Mouse (Mus musculus) heart, adult 2 months (tissue): ENCODE results near the gene Isl1. TPM values are rescaled to one million over a fixed set of nuclear protein-coding genes. Genes with fewer than 3 reads are reported as not detected.

ENCODE experiments used
- DNase-seq, 2 experiments: peaks; one replicate each; pipeline ENCODE4 v3.0.0; 2021
- H3K27ac ChIP-seq: fragments of 200-600 bp; 2 replicates; pipeline ENCODE4 v1.8.1; 2022
- H3K27me3 ChIP-seq: fragments of 200-500 bp; 2 replicates; pipeline ENCODE4 v1.6.1; 2012; ENCODE audit warnings: mild to moderate bottlenecking, low read length, inconsistent platforms, mixed read lengths; ENCODE audit not compliant: control insufficient read depth, insufficient read depth
- H3K36me3 ChIP-seq: fragments of 200-500 bp; 2 replicates; pipeline ENCODE4 v1.6.1; 2012; ENCODE audit warnings: low read length, inconsistent platforms; ENCODE audit not compliant: control insufficient read depth, insufficient read depth
- H3K4me1 ChIP-seq: fragments of 200-500 bp; 2 replicates; pipeline ENCODE4 v1.6.1; 2011; ENCODE audit warnings: low read length; ENCODE audit not compliant: control insufficient read depth, insufficient read depth
- H3K4me3 ChIP-seq: fragments of 200-600 bp; 2 replicates; pipeline ENCODE4 v1.8.1; 2022
- H3K79me2 ChIP-seq: fragments of 200-500 bp; replicated peaks from 2 replicates; pipeline ENCODE4 v1.6.1; 2012; ENCODE audit warnings: mild to moderate bottlenecking, inconsistent platforms, low read length, moderate library complexity, mixed read lengths; ENCODE audit not compliant: control insufficient read depth, insufficient read depth
- H3K9ac ChIP-seq: fragments of 200-500 bp; 2 replicates; pipeline ENCODE4 v1.6.1; 2012; ENCODE audit warnings: low read depth, mild to moderate bottlenecking, control low read depth, inconsistent platforms, low read length, mixed read lengths
- CTCF ChIP-seq: fragments of 200-600 bp; IDR thresholded peaks from 2 replicates; pipeline ENCODE4 v1.8.1; 2022; ENCODE audit warnings: antibody characterized with exemption, mild to moderate bottlenecking, moderate library complexity
- EP300 ChIP-seq: fragments of 200-500 bp; IDR thresholded peaks from 2 replicates; pipeline ENCODE4 v1.6.1; 2011; ENCODE audit warnings: low read depth, low read length, control low read depth; ENCODE audit not compliant: insufficient read depth
- POLR2A ChIP-seq: fragments of 200-500 bp; IDR thresholded peaks from 2 replicates; pipeline ENCODE4 v1.6.1; 2011; ENCODE audit warnings: mild to moderate bottlenecking, low read depth, low read length, control low read depth; ENCODE audit not compliant: insufficient read depth
- WGBS: fragments of 180-500 bp; shearing (Covaris S2); methylation state at CpG from one replicate; pipeline ENCODE4 v1.1.7; 2018; 5-methylcytosine and 5-hydroxymethylcytosine counted together
- intact Hi-C: fragments of 180-260 bp; cut with DNase I; formaldehyde crosslinking; loops from one replicate; pipeline ENCODE4 v1.15.1; 2025
- polyA plus RNA-seq: library from polyadenylated mRNA; depleted of rRNA; stranded (reverse); fragments of >200 nt; gene quantifications from 2 replicates; pipeline ENCODE4 v1.2.3, GENCODE M21; 2012
- total RNA-seq, 2 experiments: library from RNA; stranded (reverse); gene quantifications; 2 replicates each; pipeline ENCODE4 v1.2.3; 2021

Isl1 gene
- total and polyA plus RNA-seq, 3 experiments = 0.20 TPM; not detected in 2

DNA sequence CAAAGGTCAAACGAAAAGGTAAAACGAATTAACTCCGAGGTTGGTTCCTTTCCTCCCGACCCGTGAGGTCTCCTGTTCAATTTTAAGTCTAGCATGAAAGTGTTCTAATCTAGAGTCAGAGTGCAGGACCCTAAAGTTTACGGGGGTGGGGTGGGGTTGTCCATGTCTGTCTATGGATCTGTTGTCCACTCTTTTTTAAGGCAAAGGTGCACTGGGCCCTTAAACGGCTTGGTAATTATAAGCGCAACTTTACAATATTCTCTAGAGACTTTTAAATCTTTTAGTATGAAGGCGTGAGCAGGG, 925 bp upstream of the Isl1 start:
- peaks cover 20% of the 10 kb centered on the region for H3K27me3 ChIP-seq
- H3K27ac ChIP-seq = no peak overlapping the region
- DNase-seq = no peak
- no peak overlapping the region for H3K9ac ChIP-seq
- H3K79me2 ChIP-seq = no peaks in the 10 kb centered on the region
- 6% methylated on average over 9 of the region's 9 CpGs for WGBS
- H3K4me3 ChIP-seq = no peak overlapping the region
- intact Hi-C loops = no loop called here
- H3K4me1 ChIP-seq = no peaks in the 10 kb centered on the region
- no peak for TF ChIP-seq CTCF
- no peak for TF ChIP-seq EP300
- TF ChIP-seq POLR2A = no peak
- H3K36me3 ChIP-seq = no peaks in the 10 kb centered on the region

DNA sequence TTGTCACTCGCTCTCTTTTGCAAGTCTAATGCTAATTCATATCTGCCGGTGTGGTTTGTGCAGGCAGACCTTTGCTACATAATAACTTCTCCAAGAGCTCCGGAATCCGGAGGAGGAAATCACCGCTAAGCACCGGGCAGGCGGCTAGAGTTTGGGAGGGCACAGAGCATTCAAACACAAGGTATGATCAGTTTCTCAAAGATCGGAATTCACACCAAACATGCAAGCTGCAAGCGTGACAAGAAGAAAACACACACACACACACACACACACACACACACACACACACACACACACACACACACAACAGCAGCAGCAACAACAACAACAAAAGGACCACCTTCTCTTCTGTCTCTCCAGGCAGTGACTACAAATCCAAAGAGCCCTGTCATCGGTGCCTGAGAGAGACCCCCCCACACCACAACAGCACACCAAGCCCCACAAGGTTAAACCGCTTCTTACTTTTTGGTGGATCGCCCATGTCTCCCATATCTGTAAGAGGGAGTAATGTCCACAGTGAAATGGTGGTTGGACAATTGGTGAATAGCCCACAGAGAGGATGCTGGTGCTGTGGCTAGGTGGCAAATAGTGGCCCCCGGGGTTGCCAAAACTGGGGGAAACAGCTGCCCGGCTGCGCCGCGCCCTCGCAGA, 431 bp downstream of the Isl1 start:
- intact Hi-C loops = no loop called here
- Histone ChIP-seq H3K36me3 (no peaks in the 10 kb centered on the region), H3K27me3 (peaks cover 22% of the 10 kb centered on the region), H3K9ac (no peak overlapping the region), H3K4me3 (peak overlapping the region; percentile 41), H3K4me1 (no peaks in the 10 kb centered on the region), H3K27ac (no peak overlapping the region), H3K79me2 (no peaks in the 10 kb centered on the region)
- WGBS = 2% methylated on average over 17 of the region's 18 CpGs
- no peak for DNase-seq
- no peak for TF ChIP-seq EP300
- TF ChIP-seq CTCF = no peak
- no peak for TF ChIP-seq POLR2A

DNA sequence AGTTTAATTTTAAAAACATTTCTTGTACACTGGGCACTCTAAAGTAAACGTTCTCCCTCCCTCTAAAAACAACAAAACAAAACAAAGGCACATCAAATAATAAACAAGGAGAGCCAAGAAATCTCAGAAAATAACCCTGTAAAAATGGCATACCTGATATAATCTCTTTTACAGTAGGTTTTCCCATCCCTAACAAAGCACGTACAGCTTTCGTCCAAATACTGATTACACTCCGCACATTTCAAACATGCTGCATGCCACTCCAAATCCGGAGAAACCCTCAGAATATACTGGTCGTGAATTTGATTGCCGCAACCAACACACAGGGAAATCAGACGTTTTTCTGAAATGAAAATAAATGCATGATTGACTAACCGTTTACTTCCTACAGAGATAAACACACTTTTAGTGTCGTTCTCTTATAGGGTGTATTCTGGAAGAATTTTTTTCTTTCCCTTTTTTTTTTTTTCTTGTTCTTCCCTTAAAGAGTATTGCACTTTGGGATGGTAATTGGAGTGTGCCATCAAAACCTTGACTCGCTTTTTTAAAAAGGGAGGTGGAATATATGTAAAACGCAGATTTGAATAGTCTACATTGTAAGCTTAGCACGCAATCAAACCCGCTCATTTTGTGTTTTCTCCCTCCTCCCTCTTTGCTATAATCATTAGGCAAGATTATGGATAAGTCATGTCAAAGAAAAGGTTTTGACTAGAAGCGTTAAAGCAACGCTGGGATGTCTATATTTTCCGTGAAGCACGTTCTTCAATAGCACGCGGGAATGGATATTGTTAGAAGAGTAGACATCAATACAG, 1.2 kb downstream of the Isl1 start:
- 5% methylated on average over 20 of the region's 20 CpGs for WGBS
- Histone ChIP-seq H3K9ac (no peak overlapping the region), H3K36me3 (no peaks in the 10 kb centered on the region), H3K27me3 (peaks cover 19% of the 10 kb centered on the region), H3K4me1 (no peaks in the 10 kb centered on the region), H3K4me3 (no peak overlapping the region), H3K27ac (no peak overlapping the region), H3K79me2 (no peaks in the 10 kb centered on the region)
- intact Hi-C loops = no loop called here
- no peak for DNase-seq
- no peak for TF ChIP-seq CTCF
- no peak for TF ChIP-seq EP300
- no peak for TF ChIP-seq POLR2A

DNA sequence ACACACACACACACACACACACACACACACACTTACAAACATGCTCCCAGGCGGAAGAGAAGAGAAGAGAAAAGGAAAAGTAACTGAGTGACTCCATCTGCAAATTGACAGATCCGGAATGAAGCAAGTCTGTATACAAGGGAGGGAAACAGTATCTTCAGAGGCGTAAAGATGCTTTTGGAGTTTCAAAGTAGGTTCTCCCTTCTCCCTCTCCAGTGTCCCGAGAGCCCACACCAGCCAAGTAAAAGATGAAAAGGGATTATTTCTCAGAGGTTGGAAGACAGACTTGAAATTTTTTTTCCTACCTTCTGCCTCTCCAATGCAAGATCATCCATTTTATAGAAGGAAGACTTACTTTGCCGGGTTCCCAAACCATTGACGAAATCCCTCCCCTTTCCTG, 2.9 kb downstream of the Isl1 start:
- WGBS = 22% methylated on average over 6 of the region's 6 CpGs
- no peaks in the 10 kb centered on the region for H3K4me1 ChIP-seq
- peaks cover 23% of the 10 kb centered on the region for H3K27me3 ChIP-seq
- no peak for DNase-seq
- intact Hi-C loops = no loop called here
- no peak overlapping the region for H3K9ac ChIP-seq
- TF ChIP-seq EP300 = no peak
- TF ChIP-seq CTCF = no peak
- no peak for TF ChIP-seq POLR2A
- H3K36me3 ChIP-seq = no peaks in the 10 kb centered on the region
- no peak overlapping the region for H3K4me3 ChIP-seq
- H3K79me2 ChIP-seq = no peaks in the 10 kb centered on the region
- H3K27ac ChIP-seq = no peak overlapping the region

DNA sequence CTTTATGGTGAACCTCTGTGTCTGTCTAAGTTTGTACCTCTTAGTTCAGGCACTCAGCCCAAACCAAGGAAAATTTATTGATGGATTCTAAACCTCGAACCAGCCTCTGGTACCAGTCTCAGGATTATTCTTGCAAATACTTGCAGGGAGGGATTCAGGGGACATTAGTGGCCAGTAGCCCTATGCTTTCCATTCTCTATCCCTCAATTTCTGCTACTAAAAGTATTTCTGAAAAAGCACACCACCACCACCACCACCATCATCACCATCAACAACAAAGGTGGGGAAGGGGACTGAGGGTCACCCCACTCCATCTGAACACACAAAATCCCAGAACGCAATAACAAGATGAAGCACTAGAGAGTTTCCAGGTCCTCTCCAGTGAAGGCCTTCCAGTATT, 3.8 kb downstream of the Isl1 start:
- TF ChIP-seq POLR2A (no peak), CTCF (no peak), EP300 (no peak)
- Histone ChIP-seq H3K9ac (no peak overlapping the region), H3K27me3 (peaks cover 23% of the 10 kb centered on the region), H3K79me2 (no peaks in the 10 kb centered on the region), H3K27ac (no peak overlapping the region), H3K4me3 (no peak overlapping the region), H3K4me1 (no peaks in the 10 kb centered on the region), H3K36me3 (no peaks in the 10 kb centered on the region)
- WGBS = 30% methylated on average over 2 of the region's 2 CpGs
- intact Hi-C loops = no loop called here
- DNase-seq = no peak

DNA sequence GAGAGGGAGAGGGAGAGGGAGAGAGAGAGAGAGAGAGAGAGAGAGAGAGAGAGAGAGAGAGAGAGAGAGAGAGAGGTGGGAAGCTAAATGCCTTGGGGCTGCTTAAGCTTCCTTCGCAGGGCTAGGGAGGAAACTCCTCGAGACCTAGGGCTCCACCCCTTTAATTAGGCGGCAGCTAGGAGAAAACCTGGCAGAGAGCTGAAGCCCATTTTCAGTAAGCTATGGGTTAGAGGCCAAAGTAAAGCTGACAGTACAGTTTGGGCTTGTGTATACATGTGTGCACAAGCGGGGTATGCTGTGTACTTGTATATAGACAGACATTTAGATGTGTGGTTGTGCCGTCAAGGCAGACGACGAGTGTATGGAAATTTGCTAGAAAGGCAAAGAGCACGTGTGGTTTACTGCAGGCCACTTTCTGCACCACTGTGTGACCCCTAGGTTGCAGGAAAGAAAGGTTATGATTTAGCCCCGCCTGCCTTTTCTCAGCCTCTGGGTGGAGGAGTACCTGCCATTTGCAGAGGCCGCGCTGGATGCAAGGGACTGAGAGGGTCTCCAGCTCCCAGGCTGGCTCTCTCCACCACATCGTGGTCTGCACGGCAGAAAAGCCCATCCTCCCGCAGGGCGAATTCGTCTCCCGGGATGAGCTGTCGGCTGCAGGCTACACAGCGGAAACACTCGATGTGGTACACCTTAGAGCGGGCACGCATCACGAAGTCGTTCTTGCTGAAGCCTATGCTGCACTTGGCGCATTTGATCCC, 4.6 kb downstream of the Isl1 start:
- H3K4me3 ChIP-seq = no peak overlapping the region

More for the DNA sequence above, 4.6 kb downstream of the Isl1 start:
- Histone ChIP-seq H3K4me1 (no peaks in the 10 kb centered on the region), H3K9ac (no peak overlapping the region), H3K79me2 (no peaks in the 10 kb centered on the region), H3K27ac (no peak overlapping the region), H3K27me3 (peaks cover 21% of the 10 kb centered on the region), H3K36me3 (no peaks in the 10 kb centered on the region)
- no peak for DNase-seq
- intact Hi-C loops = no loop called here
- TF ChIP-seq POLR2A (no peak), CTCF (no peak), EP300 (no peak)
- 5% methylated on average over 25 of the region's 25 CpGs for WGBS
